Mouse (Mus musculus) midbrain, embryonic 16.5 days (tissue): ENCODE results near the gene Slc16a12. TPM values are rescaled to one million over a fixed set of nuclear protein-coding genes. Genes with fewer than 3 reads are reported as not detected.

Source experiments
- ATAC-seq: fragments of 200-750 bp; cut with Nextera tagmentation; 2 replicates; pipeline ENCODE4 v1.8.0; 2017; ENCODE audit warnings: moderate TSS enrichment
- H3K27ac ChIP-seq: fragments of 300-500 bp; sonication (generic); 2 replicates; pipeline ENCODE4 v1.5.1; 2014; ENCODE audit warnings: mild to moderate bottlenecking, low read length, mixed read lengths
- H3K27me3 ChIP-seq: fragments of 300-500 bp; sonication (generic); 2 replicates; pipeline ENCODE4 v1.6.1; 2014; ENCODE audit warnings: low read depth, low read length, mixed read lengths; ENCODE audit not compliant: control insufficient read depth, insufficient read depth
- H3K36me3 ChIP-seq: fragments of 300-500 bp; sonication (generic); 2 replicates; pipeline ENCODE4 v1.6.1; 2014; ENCODE audit warnings: mild to moderate bottlenecking, low read length, moderate library complexity, mixed read lengths; ENCODE audit not compliant: control insufficient read depth, insufficient read depth
- H3K4me1 ChIP-seq: fragments of 300-500 bp; sonication (generic); 2 replicates; pipeline ENCODE4 v1.6.1; 2014; ENCODE audit warnings: mild to moderate bottlenecking, low read length, mixed read lengths; ENCODE audit not compliant: control insufficient read depth, insufficient read depth
- H3K4me2 ChIP-seq: fragments of 300-500 bp; sonication (generic); 2 replicates; pipeline ENCODE4 v1.6.1; 2014; ENCODE audit warnings: mild to moderate bottlenecking, low read length, mixed read lengths
- H3K4me3 ChIP-seq: fragments of 300-500 bp; sonication (generic); 2 replicates; pipeline ENCODE4 v1.5.1; 2014; ENCODE audit warnings: low read depth, mild to moderate bottlenecking, low read length, moderate library complexity, mixed read lengths
- H3K9ac ChIP-seq: fragments of 300-500 bp; sonication (generic); 2 replicates; pipeline ENCODE4 v1.6.1; 2014; ENCODE audit warnings: low read depth, low read length, mixed read lengths
- H3K9me3 ChIP-seq: fragments of 300-500 bp; sonication (generic); replicated peaks from 2 replicates; pipeline ENCODE4 v1.6.1; 2014; ENCODE audit warnings: mild to moderate bottlenecking, low read length, mixed read lengths; ENCODE audit not compliant: control insufficient read depth, poor library complexity, severe bottlenecking
- WGBS: fragments of 180-500 bp; shearing (Covaris S2); extraction: QIAGEN DNeasy Blood & Tissue Kit; methylation state at CpG from one replicate; pipeline ENCODE4 v1.1.7; 2014; 5-methylcytosine and 5-hydroxymethylcytosine counted together
- polyA plus RNA-seq: library from polyadenylated mRNA; unstranded; fragments of >200 nt; fragmentation: Nextera tagmentation; extraction: Ambion mirVana; gene quantifications from 2 replicates; pipeline ENCODE4 v1.2.1, GENCODE M21; 2015

Gene Slc16a12
- polyA plus RNA-seq, 1 experiment from 2014 or later = 3.0 TPM

GRCm38 (mm10) chr19:34735900-34736299 is 11.2 kb downstream of the Slc16a12 start:
- Histone ChIP-seq H3K9me3 (0 out of 2 replicates have a peak, but pooled peaks cover 2% of the 10 kb centered on the region), H3K4me1 (no peaks in the 10 kb centered on the region), H3K4me3 (no peak overlapping the region), H3K4me2 (no peak overlapping the region), H3K27ac (no peak overlapping the region), H3K36me3 (no peaks in the 10 kb centered on the region), H3K9ac (no peak overlapping the region), H3K27me3 (no peaks in the 10 kb centered on the region)
- WGBS = 92% methylated on average over 4 of the region's 4 CpGs
- no peak for ATAC-seq

GRCm38 (mm10) chr19:34733020-34733419 is 14.1 kb downstream of the Slc16a12 start:
- Histone ChIP-seq H3K36me3 (no peaks in the 10 kb centered on the region), H3K9me3 (0 out of 2 replicates have a peak, but pooled peaks cover 2% of the 10 kb centered on the region), H3K4me2 (no peak overlapping the region), H3K4me1 (no peaks in the 10 kb centered on the region), H3K27ac (no peak overlapping the region), H3K4me3 (no peak overlapping the region), H3K9ac (no peak overlapping the region), H3K27me3 (no peaks in the 10 kb centered on the region)
- WGBS = 80% methylated on average over 3 of the region's 3 CpGs
- no peak for ATAC-seq

DNA sequence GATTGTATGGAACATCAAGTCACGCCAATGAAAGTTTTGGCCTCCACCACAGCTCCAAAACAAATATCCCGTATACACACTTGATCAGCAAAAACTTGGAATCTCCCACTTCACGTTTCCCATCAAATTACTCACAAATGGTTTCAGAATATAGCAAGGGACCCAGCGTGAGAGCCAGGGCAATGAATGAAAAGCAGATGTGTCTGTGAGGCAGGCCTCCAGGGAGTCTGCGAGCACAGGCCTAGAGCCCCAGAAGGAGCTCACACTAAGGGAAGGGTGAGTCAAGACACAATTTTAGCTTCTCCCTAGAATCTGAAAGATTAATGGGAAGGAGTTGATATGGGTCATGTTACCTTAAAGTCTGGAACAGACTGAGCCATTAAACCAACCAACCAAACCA is 15.7 kb downstream of the Slc16a12 start:
- H3K27me3 ChIP-seq = no peaks in the 10 kb centered on the region
- WGBS = 85% methylated on average over 5 of the region's 5 CpGs
- no peak for ATAC-seq

DNA sequence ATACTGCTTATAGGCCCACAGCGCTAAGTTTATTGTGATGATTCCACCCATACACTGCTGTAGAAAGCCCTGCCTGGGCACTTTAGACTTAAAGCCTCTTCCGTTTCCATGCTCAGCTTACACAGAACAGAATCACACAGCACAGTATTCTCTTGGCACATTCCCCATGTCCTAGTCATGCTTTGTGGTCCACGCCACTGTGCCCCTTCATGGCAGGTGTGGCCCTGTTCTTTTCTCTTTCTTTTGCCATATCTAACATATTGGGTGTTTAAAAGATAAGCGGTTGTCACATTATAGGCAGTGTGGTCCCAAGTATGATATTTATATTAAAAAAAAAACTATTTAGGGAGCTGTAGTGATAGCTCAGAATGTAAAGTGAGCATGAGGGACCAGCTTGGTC is 16.5 kb downstream of the Slc16a12 start:
- WGBS = 91% methylated on average over 4 of the region's 4 CpGs

More for the DNA sequence above, 15.7 kb downstream of the Slc16a12 start:
- Histone ChIP-seq H3K36me3 (no peaks in the 10 kb centered on the region), H3K9me3 (no peaks in the 10 kb centered on the region), H3K4me2 (no peak overlapping the region), H3K9ac (no peak overlapping the region), H3K4me1 (no peaks in the 10 kb centered on the region), H3K4me3 (no peak overlapping the region), H3K27ac (no peak overlapping the region)

GRCm38 (mm10) chr19:34729505-34729904 is 17.6 kb downstream of the Slc16a12 start:
- H3K27ac ChIP-seq = no peak overlapping the region
- H3K36me3 ChIP-seq = no peaks in the 10 kb centered on the region
- H3K9me3 ChIP-seq = no peaks in the 10 kb centered on the region
- no peaks in the 10 kb centered on the region for H3K27me3 ChIP-seq
- H3K4me3 ChIP-seq = no peak overlapping the region
- no peak overlapping the region for H3K4me2 ChIP-seq
- no peak for ATAC-seq
- H3K9ac ChIP-seq = no peak overlapping the region
- WGBS = 90% methylated on average over 3 of the region's 3 CpGs
- no peaks in the 10 kb centered on the region for H3K4me1 ChIP-seq

More for the DNA sequence above, 16.5 kb downstream of the Slc16a12 start:
- H3K4me2 ChIP-seq = no peak overlapping the region
- H3K4me1 ChIP-seq = no peaks in the 10 kb centered on the region
- no peaks in the 10 kb centered on the region for H3K27me3 ChIP-seq
- H3K9me3 ChIP-seq = no peaks in the 10 kb centered on the region
- ATAC-seq = no peak
- no peak overlapping the region for H3K9ac ChIP-seq
- no peaks in the 10 kb centered on the region for H3K36me3 ChIP-seq
- no peak overlapping the region for H3K27ac ChIP-seq
- no peak overlapping the region for H3K4me3 ChIP-seq

- Histone ChIP-seq H3K4me2 (no peak overlapping the region), H3K4me1 (no peaks in the 10 kb centered on the region), H3K27ac (no peak overlapping the region), H3K4me3 (no peak overlapping the region), H3K27me3 (no peaks in the 10 kb centered on the region), H3K9ac (no peak overlapping the region), H3K36me3 (no peaks in the 10 kb centered on the region), H3K9me3 (no peaks in the 10 kb centered on the region)
- 80% methylated on average over 1 of the region's 1 CpGs for WGBS
- ATAC-seq = no peak
Measured at GRCm38 (mm10) chr19:34726254-34726962, 20.7 kb downstream of the Slc16a12 start.

DNA sequence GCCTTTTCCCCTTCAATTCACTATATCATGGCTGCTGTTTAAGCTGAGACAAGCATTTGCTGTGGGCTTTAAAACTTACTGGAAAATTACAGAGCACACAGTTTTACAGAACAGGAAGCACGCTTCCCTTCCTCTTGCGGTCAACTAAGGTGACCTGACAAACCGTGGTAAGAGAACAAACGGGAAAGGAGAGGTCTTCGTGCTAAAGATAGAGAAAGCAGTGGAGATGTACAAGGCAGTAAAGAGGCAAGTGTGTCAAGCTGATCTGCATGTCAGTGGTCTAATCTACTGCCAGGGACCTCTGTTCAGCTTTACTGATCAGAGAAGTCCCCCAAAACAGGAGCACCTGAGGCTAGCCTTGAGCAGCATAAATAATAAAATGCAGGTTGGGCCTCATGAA is 21.7 kb downstream of the Slc16a12 start:
- Histone ChIP-seq H3K27me3 (no peaks in the 10 kb centered on the region), H3K9me3 (no peaks in the 10 kb centered on the region), H3K4me1 (no peaks in the 10 kb centered on the region), H3K4me2 (no peak overlapping the region), H3K36me3 (no peaks in the 10 kb centered on the region), H3K9ac (no peak overlapping the region), H3K4me3 (no peak overlapping the region), H3K27ac (no peak overlapping the region)
- WGBS = 89% methylated on average over 5 of the region's 5 CpGs
- ATAC-seq = no peak

DNA sequence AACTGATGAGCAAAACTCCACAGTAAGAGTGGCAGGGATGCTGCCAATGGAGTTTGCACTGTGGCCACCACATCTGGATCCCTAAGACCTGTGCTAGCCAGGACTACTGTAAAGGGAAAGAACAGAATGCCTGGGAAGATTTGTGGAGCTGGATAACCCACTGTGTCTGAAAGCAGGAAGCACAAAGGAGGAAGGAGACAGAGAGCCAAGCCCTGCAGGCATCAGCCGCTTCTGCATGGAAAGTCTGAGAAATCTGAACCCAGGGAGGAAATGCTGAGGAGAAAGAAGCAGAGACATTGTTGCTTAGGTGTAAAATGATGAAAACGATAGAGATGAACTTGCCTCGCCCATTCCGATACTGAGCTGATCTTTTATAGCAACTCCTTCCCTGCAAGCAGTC is 22.5 kb downstream of the Slc16a12 start:
- H3K27ac ChIP-seq = no peak overlapping the region
- H3K4me2 ChIP-seq = no peak overlapping the region
- H3K36me3 ChIP-seq = no peaks in the 10 kb centered on the region
- 90% methylated on average over 4 of the region's 4 CpGs for WGBS
- no peak for ATAC-seq
- no peaks in the 10 kb centered on the region for H3K4me1 ChIP-seq
- H3K4me3 ChIP-seq = no peak overlapping the region
- H3K9me3 ChIP-seq = no peaks in the 10 kb centered on the region
- H3K9ac ChIP-seq = no peak overlapping the region
- no peaks in the 10 kb centered on the region for H3K27me3 ChIP-seq

GRCm38 (mm10) chr19:34722541-34722940 is 24.5 kb downstream of the Slc16a12 start:
- no peaks in the 10 kb centered on the region for H3K9me3 ChIP-seq
- ATAC-seq = no peak
- no peak overlapping the region for H3K4me2 ChIP-seq
- H3K9ac ChIP-seq = no peak overlapping the region
- H3K27ac ChIP-seq = no peak overlapping the region
- no peaks in the 10 kb centered on the region for H3K36me3 ChIP-seq
- H3K27me3 ChIP-seq = no peaks in the 10 kb centered on the region
- H3K4me1 ChIP-seq = no peaks in the 10 kb centered on the region
- 87% methylated on average over 3 of the region's 3 CpGs for WGBS
- H3K4me3 ChIP-seq = no peak overlapping the region
